Comparison of ENCODE assay signal across 23 mouse cellular contexts in genomic region chr1:134283108-134283507, GRCm38 (mm10). TPM values are rescaled to one million over a fixed set of nuclear protein-coding genes. Genes with fewer than 3 reads are reported as not detected.
DNase-seq lines count a peak whose midpoint lies in the region; ATAC-seq and TF ChIP-seq lines count a peak whose summit lies in the region.
"Had no signal": no experiment of that assay in that cellular context is flagged by ENCODE, and none has a peak within 500 bp of the region (broad histone marks: within the 10 kb centered on the region; RNA-seq: fewer than 3 reads in every experiment).

No protein-coding gene starts in this region.

- H3K4me3 ChIP-seq in lung, embryonic 14.5 days (ENCODE audit: low read depth, low read length), result no peak overlapping the region
- no peak overlapping the region for H3K4me3 ChIP-seq in lung, adult 2 months (replicated peaks; ENCODE audit: extremely low read depth, low read depth, low read length)
- no peak overlapping the region for H3K4me3 ChIP-seq in lung, postnatal 0 days (ENCODE audit: low read depth, low read length)
- H3K4me3 ChIP-seq: embryonic facial prominence, embryonic 13.5 days; forebrain, embryonic 12.5 days; heart, adult 2 months; heart, embryonic 15.5 days; hindbrain, embryonic 13.5 days had no signal

- no peaks in the 10 kb centered on the region for H3K9me3 ChIP-seq in lung, embryonic 14.5 days (ENCODE audit: low read depth, low read length)
- no peaks in the 10 kb centered on the region for H3K9me3 ChIP-seq in lung, postnatal 0 days (ENCODE audit: low read length)
- H3K9me3 ChIP-seq: embryonic facial prominence, embryonic 13.5 days; forebrain, embryonic 12.5 days; G1E; heart, embryonic 15.5 days; hindbrain, embryonic 13.5 days had no signal

- no peak overlapping the region for H3K27ac ChIP-seq in lung, embryonic 14.5 days (ENCODE audit: low read depth)
- no peak overlapping the region for H3K27ac ChIP-seq in lung, postnatal 0 days (ENCODE audit: low read length)
- H3K27ac ChIP-seq: embryonic facial prominence, embryonic 13.5 days; forebrain, embryonic 12.5 days; heart, adult 2 months; heart, embryonic 15.5 days; hindbrain, embryonic 13.5 days had no signal

- H3K4me1 ChIP-seq in lung, embryonic 14.5 days (ENCODE audit: insufficient read depth), result no peaks in the 10 kb centered on the region
- H3K4me1 ChIP-seq in lung, adult 2 months (ENCODE audit: control insufficient read depth, insufficient read depth, low read length), result no peaks in the 10 kb centered on the region
- no peaks in the 10 kb centered on the region for H3K4me1 ChIP-seq in lung, postnatal 0 days (ENCODE audit: insufficient read depth, low read depth, low read length)
- H3K4me1 ChIP-seq: embryonic facial prominence, embryonic 13.5 days; forebrain, embryonic 12.5 days; hindbrain, embryonic 13.5 days had no signal

- DNase-seq in lung, embryonic 14.5 days, result peak; percentile 28
- no peak for DNase-seq in lung, adult 2 months
- peak; percentile 80 for DNase-seq in lung, postnatal 0 days (ENCODE audit: low spot score)
- peak; percentile 42 for DNase-seq in lung, postnatal 36 days
- no peak for DNase-seq in adrenal gland, postnatal 14 days
- DNase-seq in spleen, adult 18-20 months, result no peak
- DNase-seq: adrenal gland, postnatal 10 days; cerebellum, adult 18-20 months; cerebellum, adult 9-11 months; cerebellum, postnatal 36 days; gastrocnemius, postnatal 10 days; heart, adult 2 months; heart, postnatal 14 days had no signal

- TF ChIP-seq CTCF in lung, embryonic 14.5 days (IDR thresholded peaks at IDR 0.05; ENCODE audit: low read depth), result no peak
- TF ChIP-seq CTCF in lung, adult 2 months (IDR thresholded peaks at IDR 0.05; ENCODE audit: insufficient read depth, low read length), result no peak
- TF ChIP-seq CTCF in lung, postnatal 0 days (IDR thresholded peaks at IDR 0.05), result no peak

- TF ChIP-seq EP300 in lung, postnatal 0 days (IDR thresholded peaks at IDR 0.05), result no peak

- no peak for TF ChIP-seq POLR2A in lung, adult 2 months (IDR thresholded peaks at IDR 0.05; ENCODE audit: borderline replicate concordance, extremely low read depth, low read depth, low read length)

- H3K36me3 ChIP-seq in lung, embryonic 14.5 days (ENCODE audit: insufficient read depth), result no peaks in the 10 kb centered on the region
- no peaks in the 10 kb centered on the region for H3K36me3 ChIP-seq in lung, postnatal 0 days (ENCODE audit: insufficient read depth, low read length)
- H3K36me3 ChIP-seq: embryonic facial prominence, embryonic 13.5 days; forebrain, embryonic 12.5 days; G1E; heart, embryonic 15.5 days; hindbrain, embryonic 13.5 days had no signal

- no peak overlapping the region for H3K4me2 ChIP-seq in lung, embryonic 14.5 days
- no peak overlapping the region for H3K4me2 ChIP-seq in lung, postnatal 0 days (replicated peaks; ENCODE audit: low read depth, low read length)
- H3K4me2 ChIP-seq: embryonic facial prominence, embryonic 13.5 days; forebrain, embryonic 12.5 days; heart, embryonic 11.5 days; heart, embryonic 15.5 days; hindbrain, embryonic 13.5 days had no signal

- H3K9ac ChIP-seq in lung, embryonic 14.5 days, result no peak overlapping the region
- no peak overlapping the region for H3K9ac ChIP-seq in lung, postnatal 0 days (replicated peaks; ENCODE audit: low read depth)
- H3K9ac ChIP-seq: embryonic facial prominence, embryonic 13.5 days; forebrain, embryonic 12.5 days; heart, embryonic 15.5 days; hindbrain, embryonic 13.5 days had no signal

- no peak for ATAC-seq in lung, embryonic 14.5 days (ENCODE audit: insufficient read depth)
- peak; percentile 75 for ATAC-seq in lung, postnatal 0 days
- ATAC-seq in CD4-positive, CD25-positive, alpha-beta regulatory T cell, adult 4 months, result no peak
- ATAC-seq: forebrain, embryonic 16.5 days had no signal

- 29% methylated on average over 1 of the region's 1 CpGs for WGBS in lung, embryonic 14.5 days
- 24% methylated on average over 1 of the region's 1 CpGs for WGBS in lung, adult 2 months
- 40% methylated on average over 1 of the region's 1 CpGs for WGBS in lung, postnatal 0 days

- H3K27me3 ChIP-seq in lung, embryonic 14.5 days (ENCODE audit: insufficient read depth, low read length), result no peaks in the 10 kb centered on the region
- H3K27me3 ChIP-seq in lung, postnatal 0 days (replicated peaks; ENCODE audit: insufficient read depth, low read length), result no peaks in the 10 kb centered on the region
- H3K27me3 ChIP-seq: embryonic facial prominence, embryonic 13.5 days; forebrain, embryonic 12.5 days; heart, embryonic 15.5 days; hindbrain, embryonic 13.5 days had no signal

RNA-seq across cellular contexts. Expression of gene Myog, which starts 6.7 kb away (rescaled TPM):
- not detected in 2 replicates for polyA plus RNA-seq in lung, embryonic 14.5 days (2014; fragmentation: Nextera tagmentation; extraction: Ambion mirVana)
- polyA plus RNA-seq in lung, adult 2 months (2012; rRNA removed), result 1.7 TPM in 1 of 2 replicates, not detected in the other
- polyA plus RNA-seq in lung, postnatal 0 days (2015; fragmentation: Nextera tagmentation; extraction: Ambion mirVana), result not detected in 2 replicates
- total RNA-seq in adrenal gland, postnatal 14 days (2021), result not detected in 2 replicates
- polyA plus RNA-seq in CD4-positive, CD25-positive, alpha-beta regulatory T cell, adult 4 months (2017; shearing (Covaris generic)), result not detected
- total RNA-seq: G1E; heart, adult 2 months; heart, postnatal 14 days; hematopoietic stem cell, adult 5-6 weeks had no signal
- polyA plus RNA-seq: forebrain, embryonic 16.5 days; G1E; gonadal fat pad, adult 2 months; heart, adult 2 months had no signal

RNA-seq across cellular contexts. Expression of gene Adora1, which starts 47.9 kb away (rescaled TPM):
- polyA plus RNA-seq in lung, embryonic 14.5 days (2014; fragmentation: Nextera tagmentation; extraction: Ambion mirVana), result 0.30 and 0.92 TPM in 2 replicates
- 7.6 and 9.1 TPM in 2 replicates for polyA plus RNA-seq in lung, adult 2 months (2012; rRNA removed)
- polyA plus RNA-seq in lung, postnatal 0 days (2015; fragmentation: Nextera tagmentation; extraction: Ambion mirVana), result 4.8 and 4.9 TPM in 2 replicates
- 78.9 and 91.9 TPM in 2 replicates for total RNA-seq in adrenal gland, postnatal 14 days (2021)
- polyA plus RNA-seq in CD4-positive, CD25-positive, alpha-beta regulatory T cell, adult 4 months (2017; shearing (Covaris generic)), result under 1 TPM in 1 of 2 experiments, not detected in 1; 0.26 TPM
- polyA plus RNA-seq: G1E had no signal

RNA-seq across cellular contexts. Expression of gene Ppfia4, which starts 49.6 kb away (rescaled TPM):
- 2.4 and 2.6 TPM in 2 replicates for polyA plus RNA-seq in lung, embryonic 14.5 days (2014; fragmentation: Nextera tagmentation; extraction: Ambion mirVana)
- polyA plus RNA-seq in lung, adult 2 months (2012; rRNA removed), result 7.9 and 11.3 TPM in 2 replicates
- polyA plus RNA-seq in lung, postnatal 0 days (2015; fragmentation: Nextera tagmentation; extraction: Ambion mirVana), result 4.5 TPM in 2 replicates
- 0.67 and 1.6 TPM in 2 replicates for total RNA-seq in adrenal gland, postnatal 14 days (2021)
- under 1 TPM in 1 of 2 experiments, not detected in 1; 0.20 TPM for polyA plus RNA-seq in CD4-positive, CD25-positive, alpha-beta regulatory T cell, adult 4 months (2017; shearing (Covaris generic))

Comparison
In these comparisons a context has a peak if more than half of its experiments do, and no peak if none do; other contexts are left out.
1. DNase-seq: peak in lung, embryonic 14.5 days (single experiment), lung, postnatal 0 days (single experiment) and lung, postnatal 36 days (single experiment); none in lung, adult 2 months (single experiment), adrenal gland, postnatal 14 days (single experiment) and spleen, adult 18-20 months (0 of 2).